Mouse (Mus musculus): ENCODE data around the gene Hist1h2bf.
A peak's percentile ranks its signal among the peaks of the same experiment; 100 is the strongest.
"Not testable (repeated sequence)": the region's sequence is repeated elsewhere in the genome, so short reads cannot be mapped to it uniquely, and the experiment has no call there.

Gene Hist1h2bf

GRCm38 (mm10) chr13:23542225-23542980, 31.6 kb downstream of the Hist1h2bf start:
- DNase-seq: not testable (repeated sequence)

- no peak for DNase-seq
These were observed 32.5 kb downstream of the Hist1h2bf start for GRCm38 (mm10) chr13:23541497-23541896.

- not testable (repeated sequence) for DNase-seq
These were observed 34.2 kb downstream of the Hist1h2bf start for GRCm38 (mm10) chr13:23539821-23540220.

DNA sequence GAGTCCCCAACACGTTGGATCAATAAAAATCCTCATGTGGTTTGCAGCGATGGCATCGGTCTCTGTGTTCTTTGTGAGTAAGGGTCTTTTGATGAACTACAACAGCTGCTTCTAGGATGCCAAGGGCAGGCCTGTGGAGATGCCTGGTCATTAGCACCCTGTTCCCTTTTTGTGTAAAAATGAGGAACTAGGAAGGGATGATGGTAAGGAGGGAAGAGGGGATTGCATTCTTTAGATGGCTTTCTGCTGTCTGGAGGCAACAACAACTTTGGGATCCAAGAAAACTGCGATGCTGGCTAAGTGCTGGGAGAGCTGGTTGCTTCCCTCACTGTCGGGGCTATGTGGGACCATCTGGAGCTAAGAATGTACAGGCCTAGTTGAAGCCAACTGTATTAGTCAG, 35.7 kb downstream of the Hist1h2bf start:
- no peak for DNase-seq

- no peak for DNase-seq
These were observed 36.8 kb downstream of the Hist1h2bf start for GRCm38 (mm10) chr13:23537006-23537710.

GRCm38 (mm10) chr13:23536076-23536822, 37.7 kb downstream of the Hist1h2bf start:
- DNase-seq: no peak

- DNase-seq: peak; percentile 91
These were observed 38.6 kb downstream of the Hist1h2bf start, which contains the start of gene Hist1h3g for GRCm38 (mm10) chr13:23535137-23536075. Hist1h3g (plus strand) TSS chr13:23535422.

GRCm38 (mm10) chr13:23534368-23535131, 39.4 kb downstream of the Hist1h2bf start:
- peak; percentile 20 for DNase-seq

GRCm38 (mm10) chr13:23533560-23534367, 40.2 kb downstream of the Hist1h2bf start, which contains the start of gene Hist1h2af:
Hist1h2af (plus strand) TSS chr13:23533906.
- DNase-seq: peak; percentile 80

GRCm38 (mm10) chr13:23532262-23533075, 41.5 kb downstream of the Hist1h2bf start:
- no peak for DNase-seq

- peak; percentile 97 for DNase-seq
These were observed 42.8 kb downstream of the Hist1h2bf start, which contains the start of gene Hist1h4h for GRCm38 (mm10) chr13:23530901-23531875. Hist1h4h (plus strand) TSS chr13:23531050.

DNA sequence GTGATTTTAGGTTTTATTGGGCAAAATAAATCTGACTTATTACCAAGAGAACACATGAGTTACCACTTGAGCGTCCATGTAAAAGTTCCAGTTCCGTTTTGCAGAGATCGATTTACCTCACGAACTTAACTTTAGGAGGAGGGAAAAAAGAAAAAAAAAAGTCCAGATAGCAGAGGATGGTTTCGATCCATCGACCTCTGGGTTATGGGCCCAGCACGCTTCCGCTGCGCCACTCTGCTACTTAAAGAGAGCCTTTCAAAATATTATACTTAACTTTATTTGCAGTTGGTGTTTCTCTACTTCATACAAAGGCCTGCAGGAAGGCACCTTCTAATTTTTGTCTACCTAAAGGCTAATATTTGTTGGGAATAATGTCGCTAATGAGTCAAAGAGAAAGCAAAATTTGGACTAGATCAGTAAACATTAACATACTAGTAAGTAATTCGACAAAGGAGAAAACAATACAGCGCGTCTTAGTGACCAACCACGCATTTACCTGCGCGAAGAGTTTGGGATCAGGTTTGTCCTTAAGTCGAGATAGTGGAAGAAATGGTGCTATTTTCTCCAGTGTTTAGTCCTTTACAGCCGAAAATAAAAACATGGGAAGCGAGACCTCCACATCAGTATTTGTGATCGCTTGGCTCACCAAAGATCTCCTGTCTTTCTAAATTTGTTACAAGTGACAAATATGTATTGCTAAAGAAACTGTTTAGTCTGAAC, 43.7 kb downstream of the Hist1h2bf start:
- peak; percentile 73 for DNase-seq

DNA sequence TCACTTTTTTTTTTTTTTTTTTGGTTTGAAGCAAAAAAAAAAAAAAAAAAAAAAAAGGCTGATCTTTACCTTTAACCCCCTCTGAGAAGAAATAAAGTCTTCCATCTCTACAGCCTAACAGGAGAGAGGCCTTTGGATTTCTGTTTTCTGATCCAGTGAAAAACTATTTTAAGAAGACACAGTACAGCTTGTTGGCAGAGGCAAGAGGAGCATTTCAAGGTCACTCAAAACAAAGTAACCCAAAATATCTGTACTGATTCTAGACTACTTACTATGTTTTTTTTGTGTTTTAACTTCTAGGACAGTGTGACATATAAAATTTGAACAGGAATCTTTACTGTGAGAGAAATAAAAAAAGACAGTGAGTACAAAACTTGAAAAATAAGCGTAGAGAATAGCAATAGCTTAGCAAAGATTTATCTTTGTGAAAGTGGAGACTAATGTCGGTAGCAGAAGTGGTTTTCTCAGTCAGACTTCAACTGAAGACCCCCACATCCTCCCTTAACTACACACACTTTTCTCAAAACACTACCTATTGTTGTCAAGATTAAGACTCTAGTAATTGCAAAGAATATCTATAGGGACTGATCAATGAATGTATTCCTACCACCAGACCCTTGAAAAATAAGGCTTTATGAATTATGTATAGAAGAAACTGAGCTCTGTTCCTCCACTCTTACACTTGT, 44.4 kb downstream of the Hist1h2bf start:
- no peak for DNase-seq

DNA sequence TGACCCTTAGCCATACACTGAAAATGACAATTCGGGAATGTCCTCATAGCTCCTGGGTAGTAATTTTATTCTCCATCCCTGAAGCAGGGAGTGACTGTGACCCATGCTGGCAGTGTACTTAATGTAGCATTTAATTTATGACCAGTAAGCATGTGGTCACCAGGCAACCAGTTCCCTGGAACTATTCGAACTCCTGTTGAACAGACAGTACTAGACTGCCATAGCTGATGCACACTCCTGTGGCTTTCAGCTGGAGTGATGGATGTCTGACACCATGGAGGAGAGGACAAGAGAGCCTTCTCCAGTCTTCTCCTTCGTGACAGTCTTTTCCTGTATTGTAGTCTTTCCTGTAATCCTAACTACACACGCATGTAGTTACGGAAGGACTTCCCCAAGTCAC, 45.0 kb downstream of the Hist1h2bf start:
- DNase-seq: no peak

GRCm38 (mm10) chr13:23526312-23526711, 47.7 kb downstream of the Hist1h2bf start:
- DNase-seq: peak; percentile 93

DNA sequence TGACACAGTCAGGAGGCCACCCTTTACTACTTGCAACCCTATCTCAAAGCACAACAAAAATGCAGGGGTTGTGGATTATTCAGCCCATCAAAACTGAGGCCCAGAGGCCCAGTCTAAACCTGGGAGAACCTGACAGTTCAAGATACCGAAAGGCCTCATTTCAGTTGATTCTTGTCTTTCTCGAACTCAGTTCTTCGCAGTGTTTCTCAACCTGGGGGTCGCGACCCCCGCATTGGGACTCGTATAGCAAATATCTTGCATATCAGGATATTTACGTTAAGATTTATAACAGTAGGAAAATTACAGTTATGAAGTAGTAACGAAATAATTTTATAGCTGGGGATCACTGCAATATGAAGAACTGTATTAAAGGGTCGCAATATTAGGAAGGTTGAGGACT, 48.1 kb downstream of the Hist1h2bf start:
- DNase-seq: peak; percentile 38

DNA sequence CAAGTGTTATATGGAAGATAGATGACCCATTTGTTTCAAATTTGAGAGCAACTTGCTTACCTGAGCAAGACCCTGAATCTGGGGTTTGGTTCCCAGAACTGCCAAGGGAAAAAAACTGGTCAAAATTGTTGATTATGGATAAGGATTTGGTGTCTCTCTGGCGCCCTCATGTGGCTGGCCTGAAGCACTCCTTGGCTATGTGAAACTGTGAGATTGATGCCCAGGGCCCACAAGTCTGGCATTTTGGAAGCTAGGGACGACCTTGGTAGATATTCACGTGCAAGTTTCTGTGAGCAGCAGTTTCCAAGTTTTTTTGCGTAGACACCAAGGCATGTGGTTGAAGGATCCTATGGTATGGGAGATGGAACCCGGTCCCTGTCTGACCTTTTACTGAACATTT, 49.3 kb downstream of the Hist1h2bf start:
- DNase-seq: peak; percentile 77
